Mouse (Mus musculus) intestine, postnatal 0 days (tissue): ENCODE measurements around the gene Lamp1. TPM values are rescaled to one million over a fixed set of nuclear protein-coding genes. Genes with fewer than 3 reads are reported as not detected.

Experiments
- ATAC-seq: fragments of 200-750 bp; cut with Nextera tagmentation; 2 replicates; pipeline ENCODE4 v1.8.0; 2017; ENCODE audit warnings: mild to moderate bottlenecking, moderate TSS enrichment, moderate library complexity
- H3K27ac ChIP-seq: fragments of 300-500 bp; sonication (generic); 2 replicates; pipeline ENCODE4 v1.5.1; 2014; ENCODE audit warnings: mild to moderate bottlenecking, low read depth, low read length, moderate library complexity
- H3K27me3 ChIP-seq: fragments of 300-500 bp; sonication (generic); replicated peaks from 2 replicates; pipeline ENCODE4 v1.6.1; 2014; ENCODE audit warnings: low read length, mixed read lengths; ENCODE audit not compliant: control insufficient read depth, insufficient read depth
- H3K36me3 ChIP-seq: fragments of 300-500 bp; sonication (generic); 2 replicates; pipeline ENCODE4 v1.6.1; 2014; ENCODE audit warnings: mild to moderate bottlenecking, moderate library complexity; ENCODE audit not compliant: control insufficient read depth, insufficient read depth
- H3K4me1 ChIP-seq: fragments of 300-500 bp; sonication (generic); replicated peaks from 2 replicates; pipeline ENCODE4 v1.6.1; 2014; ENCODE audit warnings: antibody characterized with exemption, low read length, mixed read lengths; ENCODE audit not compliant: control insufficient read depth, insufficient read depth
- H3K4me2 ChIP-seq: fragments of 300-500 bp; sonication (generic); replicated peaks from 2 replicates; pipeline ENCODE4 v1.6.1; 2014; ENCODE audit warnings: low read depth, mild to moderate bottlenecking, moderate library complexity
- H3K4me3 ChIP-seq: fragments of 300-500 bp; sonication (generic); 2 replicates; pipeline ENCODE4 v1.5.1; 2014; ENCODE audit warnings: low read depth, low read length
- H3K9ac ChIP-seq: fragments of 300-500 bp; sonication (generic); 2 replicates; pipeline ENCODE4 v1.6.1; 2014; ENCODE audit warnings: mild to moderate bottlenecking, low read depth, low read length
- H3K9me3 ChIP-seq: fragments of 300-500 bp; sonication (generic); 2 replicates; pipeline ENCODE4 v1.6.1; 2016; ENCODE audit warnings: mixed run types; ENCODE audit not compliant: control insufficient read depth
- CTCF ChIP-seq: sonication (generic); IDR thresholded peaks from 2 replicates; pipeline ENCODE4 v1.5.1; 2016; ENCODE audit warnings: low read depth, mild to moderate bottlenecking, control low read depth, antibody characterized with exemption, moderate library complexity
- WGBS: fragments of 180-500 bp; shearing (Covaris S2); extraction: QIAGEN DNeasy Blood & Tissue Kit; methylation state at CpG from one replicate; pipeline ENCODE4 v1.1.7; 2014; 5-methylcytosine and 5-hydroxymethylcytosine counted together
- polyA plus RNA-seq: library from polyadenylated mRNA; unstranded; fragments of >200 nt; fragmentation: Nextera tagmentation; extraction: Ambion mirVana; gene quantifications from 2 replicates; pipeline ENCODE4 v1.2.1, GENCODE M21; 2015

The Lamp1 gene
- polyA plus RNA-seq, 1 experiment from 2014 or later = 847 TPM

GRCm38 (mm10) chr8:13199385-13200061 lies 40.6 kb downstream of the Lamp1 start:
- Histone ChIP-seq H3K9ac (peak overlapping the region; percentile 68), H3K27ac (peak overlapping the region; percentile 92), H3K36me3 (no peaks in the 10 kb centered on the region; the same call in 1 of the 2 replicates), H3K4me1 (no peaks in the 10 kb centered on the region), H3K9me3 (no peaks in the 10 kb centered on the region), H3K4me2 (peak overlapping the region; percentile 88), H3K27me3 (no peaks in the 10 kb centered on the region), H3K4me3 (peak overlapping the region; percentile 89)
- 13% methylated on average over 14 of the region's 14 CpGs for WGBS
- no peak for TF ChIP-seq CTCF
- peak; percentile 41 for ATAC-seq

GRCm38 (mm10) chr8:13200301-13201012 lies 41.5 kb downstream of the Lamp1 start, which contains the start of gene Grtp1:
Gene Grtp1 (minus strand): TSS chr8:13200620.
- Histone ChIP-seq H3K9me3 (no peaks in the 10 kb centered on the region), H3K27me3 (no peaks in the 10 kb centered on the region), H3K36me3 (no peaks in the 10 kb centered on the region; the same call in 1 of the 2 replicates), H3K4me1 (no peaks in the 10 kb centered on the region), H3K4me3 (peak within 1 kb of the TSS; percentile 89), H3K27ac (peak within 1 kb of the TSS; percentile 92), H3K4me2 (peak within 1 kb of the TSS; percentile 88), H3K9ac (peak within 1 kb of the TSS; percentile 73)
- no peak for TF ChIP-seq CTCF
- WGBS = under 1% methylated on average over 58 of the region's 58 CpGs
- peak; percentile 41 for ATAC-seq

- Histone ChIP-seq H3K4me2 (peak overlapping the region; percentile 88), H3K27ac (peak overlapping the region; percentile 92), H3K9me3 (no peaks in the 10 kb centered on the region), H3K9ac (peak overlapping the region; percentile 73), H3K4me1 (no peaks in the 10 kb centered on the region), H3K27me3 (no peaks in the 10 kb centered on the region), H3K4me3 (peak overlapping the region; percentile 89), H3K36me3 (no peaks in the 10 kb centered on the region; the same call in 1 of the 2 replicates)
- WGBS = under 1% methylated on average over 18 of the region's 18 CpGs
- no peak for TF ChIP-seq CTCF
- no peak for ATAC-seq
Observed at GRCm38 (mm10) chr8:13201013-13201334, 42.0 kb downstream of the Lamp1 start.

- H3K4me3 ChIP-seq = peak overlapping the region; percentile 89
- no peak for TF ChIP-seq CTCF
- ATAC-seq = no peak
- 55% methylated on average over 3 of the region's 3 CpGs for WGBS
- H3K27ac ChIP-seq = peak overlapping the region; percentile 92; the same call in 1 of the 2 replicates
- H3K4me2 ChIP-seq = peak overlapping the region; percentile 88
- H3K4me1 ChIP-seq = no peaks in the 10 kb centered on the region
- peak overlapping the region; percentile 35 for H3K9ac ChIP-seq
- H3K9me3 ChIP-seq = no peaks in the 10 kb centered on the region
- no peaks in the 10 kb centered on the region for H3K27me3 ChIP-seq
- H3K36me3 ChIP-seq = no peaks in the 10 kb centered on the region; the same call in 1 of the 2 replicates
Observed at GRCm38 (mm10) chr8:13202041-13202440, 43.1 kb downstream of the Lamp1 start.

- no peaks in the 10 kb centered on the region for H3K36me3 ChIP-seq
- H3K4me3 ChIP-seq = peak overlapping the region; percentile 2; the same call in 1 of the 2 replicates
- H3K9ac ChIP-seq = no peak overlapping the region
- H3K4me1 ChIP-seq = no peaks in the 10 kb centered on the region
- H3K9me3 ChIP-seq = no peaks in the 10 kb centered on the region
- 78% methylated on average over 3 of the region's 3 CpGs for WGBS
- H3K27ac ChIP-seq = peak overlapping the region; percentile 21; the same call in 1 of the 2 replicates
- H3K27me3 ChIP-seq = no peaks in the 10 kb centered on the region
- TF ChIP-seq CTCF = no peak
- ATAC-seq = no peak
- H3K4me2 ChIP-seq = peak overlapping the region; percentile 88
Observed at GRCm38 (mm10) chr8:13202806-13203205, 43.8 kb downstream of the Lamp1 start.

GRCm38 (mm10) chr8:13203472-13203871 lies 44.5 kb downstream of the Lamp1 start:
- Histone ChIP-seq H3K27me3 (no peaks in the 10 kb centered on the region), H3K9ac (no peak overlapping the region), H3K27ac (no peak overlapping the region), H3K36me3 (no peaks in the 10 kb centered on the region), H3K4me2 (peak overlapping the region; percentile 88), H3K9me3 (no peaks in the 10 kb centered on the region), H3K4me3 (no peak overlapping the region; the same call in 1 of the 2 replicates), H3K4me1 (no peaks in the 10 kb centered on the region)
- no peak for ATAC-seq
- peak; percentile 70 for TF ChIP-seq CTCF
- WGBS = 68% methylated on average over 1 of the region's 1 CpGs
